Mouse (Mus musculus): ENCODE measurements at regions not wholly inside any gene's neighbourhood (a gene's known extent, or its start where the extent isn't known, plus 50 kb on each side); places are given as distances from the start of the nearest gene placed in this dataset.

DNA sequence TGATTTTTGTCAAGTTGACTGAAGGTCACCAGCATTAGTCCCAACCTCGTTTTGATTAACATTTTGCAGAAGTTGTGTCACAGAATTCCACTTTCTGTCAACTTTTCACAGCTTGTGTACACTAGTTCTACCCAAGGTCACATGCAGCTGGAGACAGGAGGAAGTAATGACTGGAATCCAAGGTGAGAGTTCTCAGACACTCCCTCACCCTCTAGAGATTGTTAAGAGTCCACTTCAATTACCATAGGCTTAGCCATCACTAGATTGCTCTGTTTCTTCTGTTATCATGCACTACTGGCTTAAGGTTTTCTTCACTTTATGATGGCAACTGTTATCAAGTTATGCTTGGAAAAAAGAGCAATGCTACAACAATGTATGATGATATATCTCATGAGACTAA, 379.0 kb downstream of the Samd5 start:
- TF ChIP-seq USF1 (IDR thresholded peaks at IDR 0.05; ENCODE audit: low read depth), result no peak
- no peak for TF ChIP-seq MYOG (IDR thresholded peaks at IDR 0.05; ENCODE audit: control insufficient read depth, extremely low read depth, insufficient read length)

Data from C2C12 (cell line).